Mouse (Mus musculus) splenic B cell, adult 2 months (primary cell): ENCODE measurements around the gene Mrps27.

Experiments
- DNase-seq: peaks from one replicate; pipeline ENCODE4 v3.0.0-alpha.2; 2011; ENCODE audit warnings: low read depth, low spot score
- H3K27me3 ChIP-seq: 2 replicates; pipeline ENCODE4 v1.6.1; 2012; ENCODE audit warnings: mild to moderate bottlenecking, low read length, moderate library complexity, mixed read lengths; ENCODE audit not compliant: control insufficient read depth, poor library complexity, insufficient read depth, severe bottlenecking
- H3K36me3 ChIP-seq: 2 replicates; pipeline ENCODE4 v1.6.1; 2012; ENCODE audit warnings: mild to moderate bottlenecking, low read length, moderate library complexity, mixed read lengths; ENCODE audit not compliant: control insufficient read depth, poor library complexity, insufficient read depth, severe bottlenecking

The Mrps27 gene

DNA sequence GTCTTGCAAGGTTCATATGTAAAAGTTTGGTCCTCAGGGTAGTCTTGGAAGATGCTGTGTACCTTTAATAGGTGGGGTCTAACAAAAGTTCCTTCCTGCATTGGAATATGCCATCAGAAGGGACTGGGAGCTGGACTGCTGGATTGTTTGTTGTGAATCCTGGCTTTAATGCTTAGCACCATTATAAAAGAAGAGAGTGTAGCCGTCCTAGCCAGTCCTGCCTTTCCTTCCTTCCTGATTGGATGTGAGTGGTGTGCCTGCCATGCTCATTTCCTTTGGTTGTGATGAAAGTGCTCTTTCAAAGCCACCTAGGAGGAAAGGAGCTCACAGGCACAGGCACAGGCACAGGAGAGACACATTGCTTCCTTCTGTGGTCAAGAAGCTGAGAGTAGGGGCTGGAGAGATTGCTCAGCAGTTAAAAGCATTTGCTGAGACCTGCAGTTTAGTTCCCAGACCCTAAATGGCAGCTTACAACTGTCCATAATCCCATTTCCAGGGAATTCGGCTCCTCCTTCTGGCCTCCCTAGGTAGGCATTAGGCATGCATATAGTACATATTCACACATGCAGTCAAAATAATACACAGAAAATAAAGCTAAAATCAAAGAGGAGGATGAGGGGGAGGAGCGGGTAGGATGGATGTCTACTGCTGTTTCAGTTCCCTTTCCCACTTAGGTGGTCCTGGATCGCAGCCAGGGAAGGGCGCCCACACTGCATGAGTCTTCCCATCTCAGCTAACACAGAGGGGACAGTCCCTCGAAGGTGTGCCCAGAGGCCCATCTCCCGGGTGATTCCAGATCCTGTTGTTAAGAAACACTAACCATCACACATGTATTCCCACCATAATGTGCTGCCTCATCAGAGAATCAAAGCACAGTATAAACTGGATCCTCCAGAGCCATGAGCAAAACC lies 43.6 kb downstream of the Mrps27 start:
- no peaks in the 10 kb centered on the region for H3K27me3 ChIP-seq
- no peak for DNase-seq
- H3K36me3 ChIP-seq: no peaks in the 10 kb centered on the region

DNA sequence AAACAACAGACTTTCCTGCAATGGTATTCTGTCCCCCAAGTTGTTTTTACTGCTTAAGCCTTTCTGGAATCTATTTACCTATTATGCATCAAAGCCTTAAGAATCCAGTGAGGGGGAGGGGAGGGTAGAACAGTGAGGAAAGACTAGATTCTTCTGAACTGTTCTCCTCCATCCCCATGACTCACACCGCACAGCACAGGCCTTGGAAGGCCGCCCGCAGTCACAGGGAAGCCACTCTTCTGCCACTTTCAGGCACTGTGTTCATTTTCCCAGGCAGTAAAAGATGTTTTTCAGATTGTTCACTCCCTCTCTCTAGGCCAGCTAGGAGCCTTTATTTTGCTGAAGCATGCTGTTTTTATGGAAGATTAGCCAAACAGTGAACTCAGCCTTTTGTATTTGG lies 46.8 kb downstream of the Mrps27 start:
- Histone ChIP-seq H3K36me3 (0 out of 2 replicates have a peak, but pooled peaks cover 2% of the 10 kb centered on the region), H3K27me3 (no peaks in the 10 kb centered on the region)
- no peak for DNase-seq

DNA sequence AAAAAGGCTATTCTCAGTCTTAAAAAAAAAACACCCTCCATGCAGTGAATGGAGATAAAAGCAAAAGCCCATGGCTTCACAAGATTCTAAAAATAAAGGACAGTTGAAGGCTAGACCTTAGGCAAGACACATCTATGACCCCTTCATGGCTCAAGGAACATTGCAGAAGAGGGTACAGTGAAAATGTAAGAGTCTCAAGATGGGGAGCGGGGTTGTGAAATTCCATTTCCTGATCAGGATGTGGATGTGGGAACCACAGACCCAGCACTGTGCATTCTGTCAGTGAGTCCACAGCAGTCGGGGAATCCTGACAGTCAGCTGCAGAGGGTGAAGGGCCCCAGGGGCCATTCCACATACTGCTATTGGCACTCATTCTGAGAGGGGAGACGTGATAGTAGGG lies 48.5 kb downstream of the Mrps27 start:
- Histone ChIP-seq H3K36me3 (0 out of 2 replicates have a peak, but pooled peaks cover 2% of the 10 kb centered on the region), H3K27me3 (no peaks in the 10 kb centered on the region)
- DNase-seq: no peak

DNA sequence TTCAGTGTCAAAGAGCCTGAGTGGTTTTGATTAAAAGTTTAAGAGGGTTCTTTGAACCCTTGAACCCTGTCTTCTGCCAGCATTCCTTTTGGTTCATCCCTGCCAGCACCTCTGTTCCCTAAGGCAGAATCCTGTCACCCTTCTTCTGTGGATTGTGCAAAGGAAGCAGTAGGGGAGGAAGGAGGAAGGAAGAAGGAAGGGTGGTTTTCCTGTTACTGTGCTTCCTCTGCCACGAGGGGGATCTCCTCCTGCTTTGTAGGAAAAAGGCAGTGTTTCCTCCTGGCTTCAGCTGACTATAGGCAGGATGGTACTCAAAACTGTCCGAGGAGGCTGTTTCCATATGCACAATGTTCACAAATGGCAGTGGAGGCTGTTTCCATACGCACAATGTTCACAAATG lies 50.1 kb downstream of the Mrps27 start:
- H3K36me3 ChIP-seq: peaks cover 2% of the 10 kb centered on the region; the same call in 1 of the 2 replicates
- DNase-seq: no peak
- no peaks in the 10 kb centered on the region for H3K27me3 ChIP-seq

DNA sequence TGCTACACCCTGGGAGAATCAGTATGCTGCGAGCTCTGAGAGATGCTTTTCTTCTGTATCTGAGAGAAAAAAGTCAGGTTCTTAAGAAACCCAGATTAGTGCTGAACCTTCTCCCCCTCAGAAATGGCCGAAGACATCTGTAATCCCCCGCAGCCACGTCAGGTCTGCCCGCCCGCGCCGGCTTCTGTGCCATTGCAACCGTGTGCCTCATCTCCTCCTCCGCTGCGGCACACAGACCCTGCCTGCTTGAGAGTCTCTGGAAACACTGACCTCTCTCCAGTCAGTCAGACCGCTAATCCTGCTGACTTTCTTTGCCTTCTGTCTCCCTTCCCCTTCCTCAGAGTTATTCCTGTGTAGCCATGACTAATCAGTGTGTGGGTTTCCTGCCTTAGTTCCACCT lies 50.9 kb downstream of the Mrps27 start:
- no peaks in the 10 kb centered on the region for H3K27me3 ChIP-seq
- H3K36me3 ChIP-seq: peaks cover 2% of the 10 kb centered on the region; the same call in 1 of the 2 replicates
- DNase-seq: no peak

DNA sequence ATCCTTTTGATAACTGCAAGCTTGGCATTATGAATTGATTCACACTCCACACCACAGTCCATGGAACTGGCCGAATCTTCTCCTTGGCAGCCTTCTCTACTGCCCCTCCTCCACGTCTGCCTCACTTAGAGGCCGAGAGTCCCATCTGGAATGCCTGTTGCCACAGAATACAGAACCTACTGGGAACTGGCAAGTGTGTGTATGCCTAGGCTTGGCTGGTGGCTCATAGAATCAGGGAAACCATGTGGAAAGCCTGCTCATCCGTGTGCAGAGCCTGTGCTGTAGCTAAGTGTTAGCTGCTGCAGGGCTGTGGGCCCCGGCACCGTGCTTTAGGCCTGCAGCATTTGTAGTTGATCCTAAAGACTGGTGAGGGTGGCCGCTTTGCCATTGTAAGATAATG lies 52.6 kb downstream of the Mrps27 start:
- DNase-seq: no peak
- no peaks in the 10 kb centered on the region for H3K27me3 ChIP-seq
- H3K36me3 ChIP-seq: peaks cover 2% of the 10 kb centered on the region

- Histone ChIP-seq H3K27me3 (no peaks in the 10 kb centered on the region), H3K36me3 (peaks cover 2% of the 10 kb centered on the region)
- DNase-seq: no peak
These were observed 53.6 kb downstream of the Mrps27 start for GRCm38 (mm10) chr13:99398149-99398701.

GRCm38 (mm10) chr13:99399373-99399772 lies 54.8 kb downstream of the Mrps27 start:
- Histone ChIP-seq H3K36me3 (peaks cover 2% of the 10 kb centered on the region), H3K27me3 (no peaks in the 10 kb centered on the region)
- no peak for DNase-seq

DNA sequence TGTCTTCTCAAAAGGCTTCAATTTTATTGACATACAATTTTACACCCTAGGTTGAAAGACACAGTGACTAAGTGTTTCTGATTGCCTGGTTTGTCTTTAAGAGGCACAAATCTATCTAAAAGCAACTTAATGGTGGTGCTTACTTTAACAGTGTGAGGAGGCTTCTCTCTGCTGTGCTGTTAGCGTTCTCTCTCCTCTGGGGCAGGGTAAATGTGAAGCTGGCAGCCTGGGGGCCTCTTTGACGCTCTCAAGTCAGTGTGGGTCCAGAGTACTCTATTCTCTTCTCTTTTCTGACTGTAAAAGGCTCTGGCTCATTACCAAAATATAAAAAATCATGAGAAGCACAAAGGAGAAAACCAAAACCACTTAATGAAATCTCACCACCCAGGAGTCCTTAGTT lies 64.6 kb downstream of the Mrps27 start:
- Histone ChIP-seq H3K36me3 (no peaks in the 10 kb centered on the region; the same call in 1 of the 2 replicates), H3K27me3 (no peaks in the 10 kb centered on the region)
- no peak for DNase-seq

DNA sequence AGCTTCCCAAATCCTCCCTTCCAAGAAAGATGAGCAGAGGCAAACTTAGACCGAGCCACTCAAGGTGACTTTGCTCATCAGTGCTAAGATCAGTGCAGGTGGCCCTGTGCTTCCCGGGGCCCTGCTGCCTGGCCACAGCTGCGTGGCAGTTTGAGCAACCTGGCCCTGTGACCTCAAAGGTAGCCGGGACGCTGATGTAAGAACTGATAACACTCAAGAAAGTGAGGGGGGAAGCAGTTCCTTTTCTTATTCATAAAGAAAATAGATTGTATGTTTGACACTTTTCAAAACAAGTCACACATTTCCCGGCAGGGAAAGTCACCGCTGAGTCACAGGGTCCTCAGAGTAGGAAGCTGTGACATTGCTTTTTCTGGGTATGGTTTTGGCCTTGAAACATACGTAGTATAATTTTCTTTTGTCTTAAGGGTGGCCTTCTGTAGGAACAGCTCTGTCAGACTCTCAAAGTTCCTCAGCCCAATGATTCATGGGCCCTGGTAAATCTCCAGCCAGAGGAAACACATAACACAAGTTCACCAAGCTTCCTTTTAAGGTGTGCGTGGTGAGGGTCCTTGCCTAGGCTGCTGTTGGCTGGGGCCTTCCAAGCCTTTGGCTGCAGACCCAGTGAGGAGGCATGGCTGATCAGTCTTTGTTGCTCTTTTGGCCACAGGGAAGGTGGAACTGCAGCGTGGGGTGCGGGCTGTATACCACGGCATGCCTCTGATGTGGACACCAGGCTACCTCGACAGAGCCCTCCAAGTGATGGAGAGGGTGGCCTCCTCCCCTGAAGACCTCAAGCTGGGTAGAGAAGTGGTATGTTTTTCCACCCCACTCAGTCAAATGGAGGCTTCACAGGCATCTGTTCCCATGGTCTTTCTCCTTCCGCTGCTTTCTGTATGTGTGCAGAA lies 66.3 kb downstream of the Mrps27 start:
- H3K27me3 ChIP-seq: no peaks in the 10 kb centered on the region
- H3K36me3 ChIP-seq: no peaks in the 10 kb centered on the region
- DNase-seq: no peak

- Histone ChIP-seq H3K27me3 (no peaks in the 10 kb centered on the region), H3K36me3 (no peaks in the 10 kb centered on the region)
- DNase-seq: no peak
These were observed 67.2 kb downstream of the Mrps27 start for GRCm38 (mm10) chr13:99411761-99412160.

DNA sequence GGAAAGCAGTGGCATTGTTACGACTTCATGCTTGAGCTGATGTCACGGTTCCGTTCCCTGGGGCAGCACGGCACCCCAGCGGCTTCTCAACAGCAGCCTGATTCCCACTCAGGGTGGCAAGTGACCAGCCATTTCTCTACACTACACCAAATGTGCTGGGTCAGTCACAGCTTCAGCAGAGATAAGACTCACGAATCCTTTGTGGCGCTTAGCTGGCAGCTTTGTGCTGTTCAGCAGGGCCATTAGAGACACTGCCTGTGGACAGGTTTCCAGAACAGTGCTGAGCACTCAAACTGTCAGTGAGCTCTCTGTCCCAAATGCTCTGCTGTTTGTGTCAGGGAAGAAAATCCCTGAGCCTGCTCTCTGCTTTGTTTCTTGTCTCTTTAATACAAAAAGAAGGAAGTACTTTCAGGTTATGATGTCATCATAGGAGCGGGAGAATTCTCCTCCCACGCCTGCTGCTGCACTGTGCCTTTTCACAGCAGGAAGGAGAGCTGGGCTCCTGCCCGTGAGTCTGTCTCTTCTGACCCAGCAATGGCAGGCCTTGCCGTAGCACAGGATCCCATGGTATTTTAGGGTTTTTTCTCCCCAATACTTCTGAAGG lies 68.0 kb downstream of the Mrps27 start:
- no peak for DNase-seq
- Histone ChIP-seq H3K36me3 (no peaks in the 10 kb centered on the region), H3K27me3 (no peaks in the 10 kb centered on the region)

DNA sequence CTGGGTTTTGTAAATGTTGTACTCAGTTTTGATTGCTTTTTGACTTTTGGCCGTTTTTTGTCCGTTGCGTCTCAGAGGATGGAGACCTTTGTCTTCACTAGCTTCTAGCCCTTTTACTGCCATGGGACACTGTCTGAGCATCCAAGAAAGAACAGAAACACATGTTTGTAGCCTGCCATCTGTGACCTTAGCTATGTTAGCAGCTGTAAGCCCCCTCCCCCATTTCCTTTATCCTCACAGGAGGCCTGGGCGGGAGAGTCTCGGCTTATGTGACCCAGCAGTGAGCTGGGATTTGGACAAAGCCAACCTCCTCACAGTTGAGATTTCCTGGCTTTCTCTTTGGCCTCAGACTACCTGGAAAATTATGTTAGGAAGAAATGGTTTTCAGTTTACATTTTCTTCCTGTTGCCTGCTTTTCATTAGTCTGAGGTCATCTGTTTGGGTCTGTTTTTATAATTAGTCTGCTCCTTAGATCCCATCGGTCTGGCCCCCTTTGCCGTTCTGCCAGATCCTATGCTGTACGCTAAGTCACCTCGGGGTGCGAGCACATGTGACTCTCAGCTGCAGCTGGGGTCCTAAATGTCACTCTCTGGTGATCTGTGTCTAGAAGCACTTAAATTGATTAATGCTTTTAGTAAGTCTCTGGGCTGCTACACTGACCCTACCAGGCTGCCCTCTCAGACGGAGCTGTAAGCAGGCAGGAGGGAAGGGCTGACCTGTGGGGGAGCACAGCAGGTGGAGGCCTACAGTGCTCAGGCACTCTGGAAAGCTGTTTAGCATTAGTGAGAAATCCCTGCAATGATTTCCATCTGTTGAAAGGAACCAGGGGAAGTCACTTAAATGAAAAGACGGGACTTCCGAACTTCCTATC lies 69.1 kb downstream of the Mrps27 start:
- Histone ChIP-seq H3K36me3 (no peaks in the 10 kb centered on the region; the same call in 1 of the 2 replicates), H3K27me3 (no peaks in the 10 kb centered on the region)
- no peak for DNase-seq

DNA sequence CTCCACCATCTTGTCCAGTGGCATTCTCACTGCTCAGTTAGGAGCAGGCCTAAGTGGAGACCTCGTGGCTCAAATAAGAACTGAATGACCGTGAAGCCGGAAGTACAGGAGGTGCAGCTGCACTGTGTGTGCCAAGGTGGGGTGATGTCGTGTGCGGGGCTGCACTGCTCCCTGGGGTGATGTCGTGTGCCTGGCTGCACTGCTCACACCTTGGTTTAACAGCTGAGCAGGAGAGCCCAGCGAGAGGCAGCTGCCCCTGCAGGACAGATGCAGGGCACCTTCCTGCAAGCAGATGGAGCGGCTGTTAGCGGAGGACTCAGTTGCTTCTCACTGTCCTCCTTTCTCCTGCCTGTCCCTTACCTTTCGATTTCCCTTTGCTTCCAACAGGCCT lies 69.8 kb downstream of the Mrps27 start:
- H3K27me3 ChIP-seq: no peaks in the 10 kb centered on the region
- no peak for DNase-seq
- H3K36me3 ChIP-seq: no peaks in the 10 kb centered on the region; the same call in 1 of the 2 replicates
